In genomic region chr9:23204339-23205288, GRCm38 (mm10) we compare ENCODE assay signal across 11 mouse cellular contexts. TPM values are rescaled to one million over a fixed set of nuclear protein-coding genes. Genes with fewer than 3 reads are reported as not detected.
DNase-seq lines count a peak whose midpoint lies in the region; ATAC-seq lines count a peak whose summit lies in the region.
"Had no signal": no experiment of that assay in that cellular context is flagged by ENCODE, and none has a peak within 500 bp of the region (broad histone marks: within the 10 kb centered on the region; RNA-seq: fewer than 3 reads in every experiment).

No protein-coding gene starts in this region.

- 0 out of 2 replicates have a peak, but pooled peaks cover 3% of the 10 kb centered on the region for H3K9me3 ChIP-seq in heart, embryonic 13.5 days
- no peaks in the 10 kb centered on the region for H3K9me3 ChIP-seq in embryonic facial prominence, embryonic 11.5 days (replicated peaks; ENCODE audit: control insufficient read depth, low read length)
- no peaks in the 10 kb centered on the region for H3K9me3 ChIP-seq in hindbrain, embryonic 15.5 days
- no peaks in the 10 kb centered on the region for H3K9me3 ChIP-seq in neural tube, embryonic 11.5 days (ENCODE audit: control insufficient read depth, low read length)

- no peak for ATAC-seq in heart, embryonic 13.5 days (ENCODE audit: extremely low read depth, insufficient number of reproducible peaks, low FRiP score, low TSS enrichment)
- 0 out of 2 replicates have a peak, but pooled peaks have one; percentile 48 for ATAC-seq in embryonic facial prominence, embryonic 11.5 days (replicated peaks; ENCODE audit: insufficient number of reproducible peaks, low FRiP score, low TSS enrichment, low read depth)
- ATAC-seq in hindbrain, embryonic 15.5 days (ENCODE audit: low FRiP score, low read depth), result peak; percentile 80
- peak; percentile 55; the same call in 1 of the 2 replicates for ATAC-seq in neural tube, embryonic 11.5 days (ENCODE audit: insufficient read depth, low FRiP score, low TSS enrichment)

- no peaks in the 10 kb centered on the region for H3K36me3 ChIP-seq in heart, embryonic 13.5 days
- H3K36me3 ChIP-seq in embryonic facial prominence, embryonic 11.5 days (replicated peaks; ENCODE audit: control insufficient read depth, insufficient read depth, low read depth, low read length), result no peaks in the 10 kb centered on the region
- no peaks in the 10 kb centered on the region for H3K36me3 ChIP-seq in hindbrain, embryonic 15.5 days
- H3K36me3 ChIP-seq in neural tube, embryonic 11.5 days (ENCODE audit: control insufficient read depth, insufficient read depth, low read length), result no peaks in the 10 kb centered on the region

- no peak overlapping the region for H3K27ac ChIP-seq in heart, embryonic 13.5 days (replicated peaks)
- no peak overlapping the region for H3K27ac ChIP-seq in embryonic facial prominence, embryonic 11.5 days (replicated peaks; ENCODE audit: low read depth, low read length)
- peak overlapping the region; percentile 76 for H3K27ac ChIP-seq in hindbrain, embryonic 15.5 days (replicated peaks)
- H3K27ac ChIP-seq in neural tube, embryonic 11.5 days (ENCODE audit: low read depth, low read length), result no peak overlapping the region

- peak overlapping the region; percentile 18 for H3K4me3 ChIP-seq in heart, embryonic 13.5 days
- H3K4me3 ChIP-seq in embryonic facial prominence, embryonic 11.5 days (ENCODE audit: low read depth, low read length), result no peak overlapping the region
- peak overlapping the region; percentile 6; the same call in 1 of the 2 replicates for H3K4me3 ChIP-seq in hindbrain, embryonic 15.5 days
- H3K4me3 ChIP-seq in neural tube, embryonic 11.5 days (ENCODE audit: low read depth, low read length), result no peak overlapping the region

- H3K4me1 ChIP-seq in heart, embryonic 13.5 days, result peaks cover 16% of the 10 kb centered on the region
- no peaks in the 10 kb centered on the region for H3K4me1 ChIP-seq in embryonic facial prominence, embryonic 11.5 days (ENCODE audit: control insufficient read depth, insufficient read depth, low read length)
- H3K4me1 ChIP-seq in hindbrain, embryonic 15.5 days (replicated peaks), result peaks cover 18% of the 10 kb centered on the region
- H3K4me1 ChIP-seq in neural tube, embryonic 11.5 days (ENCODE audit: control insufficient read depth, insufficient read depth, low read length), result peaks cover 6% of the 10 kb centered on the region; the same call in 1 of the 2 replicates

- 11% methylated on average over 17 of the region's 17 CpGs for WGBS in heart, embryonic 13.5 days
- 10% methylated on average over 17 of the region's 17 CpGs for WGBS in embryonic facial prominence, embryonic 11.5 days
- 7% methylated on average over 17 of the region's 17 CpGs for WGBS in hindbrain, embryonic 15.5 days
- WGBS in neural tube, embryonic 11.5 days, result 16% methylated on average over 17 of the region's 17 CpGs

- peak overlapping the region; percentile 41 for H3K9ac ChIP-seq in heart, embryonic 13.5 days
- no peak overlapping the region for H3K9ac ChIP-seq in embryonic facial prominence, embryonic 11.5 days (replicated peaks; ENCODE audit: low read length)
- peak overlapping the region; percentile 21; the same call in 1 of the 2 replicates for H3K9ac ChIP-seq in hindbrain, embryonic 15.5 days
- no peak overlapping the region for H3K9ac ChIP-seq in neural tube, embryonic 11.5 days (ENCODE audit: low read length)

- DNase-seq in heart, postnatal 4 days, result no peak
- DNase-seq in embryonic facial prominence, embryonic 11.5 days (ENCODE audit: low spot score), result peak; percentile 33
- peak; percentile 48 for DNase-seq in neural tube, embryonic 11.5 days (ENCODE audit: low spot score)
- DNase-seq in cerebellum, adult 11-12 months, result no peak
- DNase-seq in kidney, adult 11 months, result no peak
- DNase-seq in urinary bladder, adult 2 months (ENCODE audit: low spot score), result no peak
- DNase-seq: adrenal gland, adult 2 months; kidney, postnatal 14 days; lung, adult 18-20 months had no signal

- H3K27me3 ChIP-seq in heart, embryonic 13.5 days (replicated peaks), result peaks cover 24% of the 10 kb centered on the region
- no peaks in the 10 kb centered on the region for H3K27me3 ChIP-seq in embryonic facial prominence, embryonic 11.5 days (ENCODE audit: control insufficient read depth, insufficient read depth, low read length)
- no peaks in the 10 kb centered on the region for H3K27me3 ChIP-seq in hindbrain, embryonic 15.5 days
- 0 out of 2 replicates have a peak, but pooled peaks cover 2% of the 10 kb centered on the region for H3K27me3 ChIP-seq in neural tube, embryonic 11.5 days (ENCODE audit: control insufficient read depth, insufficient read depth, low read length)

- peak overlapping the region; percentile 62 for H3K4me2 ChIP-seq in heart, embryonic 13.5 days
- H3K4me2 ChIP-seq in embryonic facial prominence, embryonic 11.5 days (ENCODE audit: low read depth, low read length), result no peak overlapping the region
- H3K4me2 ChIP-seq in hindbrain, embryonic 15.5 days, result peak overlapping the region; percentile 41
- H3K4me2 ChIP-seq in neural tube, embryonic 11.5 days (ENCODE audit: low read depth), result peak overlapping the region; percentile 27

RNA-seq across cellular contexts. Expression of gene Bmper, which starts 18.3 kb away (rescaled TPM):
- polyA plus RNA-seq in heart, embryonic 13.5 days (2015; fragmentation: Nextera tagmentation; extraction: Ambion mirVana), result 8.3 and 8.4 TPM in 2 replicates
- total RNA-seq in heart, postnatal 4 days (2021), result 1 to 10 TPM; 3.2 to 3.3 TPM
- polyA plus RNA-seq in embryonic facial prominence, embryonic 11.5 days (2014; fragmentation: Nextera tagmentation; extraction: Ambion mirVana), result 9.6 and 10.8 TPM in 2 replicates
- 8.3 and 8.6 TPM in 2 replicates for polyA plus RNA-seq in hindbrain, embryonic 15.5 days (2015; fragmentation: Nextera tagmentation; extraction: Ambion mirVana)
- polyA plus RNA-seq in neural tube, embryonic 11.5 days (2014; fragmentation: Nextera tagmentation; extraction: Ambion mirVana), result 10.5 and 11.2 TPM in 2 replicates
- 0.69 and 1.3 TPM in 2 replicates for polyA plus RNA-seq in urinary bladder, adult 2 months (2012; rRNA removed)

Comparison
In these comparisons a context has a peak if more than half of its experiments do, and no peak if none do; other contexts are left out.
1. H3K4me3 ChIP-seq: peak in heart, embryonic 13.5 days (single experiment) and hindbrain, embryonic 15.5 days (single experiment); none in embryonic facial prominence, embryonic 11.5 days (single experiment) and neural tube, embryonic 11.5 days (single experiment).
2. H3K9ac ChIP-seq: peak in heart, embryonic 13.5 days (single experiment) and hindbrain, embryonic 15.5 days (single experiment); none in embryonic facial prominence, embryonic 11.5 days (single experiment) and neural tube, embryonic 11.5 days (single experiment).
3. DNase-seq: peak in embryonic facial prominence, embryonic 11.5 days (single experiment) and neural tube, embryonic 11.5 days (single experiment); none in heart, postnatal 4 days (single experiment), cerebellum, adult 11-12 months (single experiment), kidney, adult 11 months (single experiment) and urinary bladder, adult 2 months (single experiment).